Mouse (Mus musculus) stomach, postnatal 0 days (tissue): ENCODE data around the gene Mmp15. TPM values are rescaled to one million over a fixed set of nuclear protein-coding genes. Genes with fewer than 3 reads are reported as not detected.

Experiments used
- ATAC-seq: fragments of 200-750 bp; cut with Nextera tagmentation; 2 replicates; pipeline ENCODE4 v1.8.0; 2017; ENCODE audit not compliant: low FRiP score, low TSS enrichment
- DNase-seq: peaks from one replicate; pipeline ENCODE4 v3.0.0-alpha.2; 2016; ENCODE audit warnings: low spot score
- H3K27ac ChIP-seq: fragments of 300-500 bp; sonication (generic); replicated peaks from 2 replicates; pipeline ENCODE4 v1.5.1; 2014; ENCODE audit warnings: mild to moderate bottlenecking, control low read depth
- H3K27me3 ChIP-seq: fragments of 300-500 bp; sonication (generic); 2 replicates; pipeline ENCODE4 v1.6.1; 2014; ENCODE audit warnings: low read length; ENCODE audit not compliant: control insufficient read depth, insufficient read depth
- H3K36me3 ChIP-seq: fragments of 300-500 bp; sonication (generic); 2 replicates; pipeline ENCODE4 v1.6.1; 2014; ENCODE audit warnings: low read length, mixed read lengths; ENCODE audit not compliant: control insufficient read depth, insufficient read depth
- H3K4me1 ChIP-seq: fragments of 300-500 bp; sonication (generic); replicated peaks from 2 replicates; pipeline ENCODE4 v1.6.1; 2014; ENCODE audit warnings: antibody characterized with exemption; ENCODE audit not compliant: control insufficient read depth, insufficient read depth
- H3K4me2 ChIP-seq: fragments of 300-500 bp; sonication (generic); replicated peaks from 2 replicates; pipeline ENCODE4 v1.6.1; 2014; ENCODE audit warnings: low read depth, mild to moderate bottlenecking, control low read depth, moderate library complexity
- H3K4me3 ChIP-seq: fragments of 300-500 bp; sonication (generic); 2 replicates; pipeline ENCODE4 v1.5.1; 2014; ENCODE audit warnings: low read depth, low read length, control low read depth
- H3K9ac ChIP-seq: fragments of 300-500 bp; sonication (generic); 2 replicates; pipeline ENCODE4 v1.6.1; 2014; ENCODE audit warnings: mild to moderate bottlenecking, low read length, control low read depth, mixed read lengths
- H3K9me3 ChIP-seq: fragments of 300-500 bp; sonication (generic); 2 replicates; pipeline ENCODE4 v1.6.1; 2016; ENCODE audit warnings: low read length; ENCODE audit not compliant: control insufficient read depth
- CTCF ChIP-seq: IDR thresholded peaks from 2 replicates; pipeline ENCODE4 v1.5.1; 2016; ENCODE audit warnings: antibody characterized with exemption, low read depth, mild to moderate bottlenecking, moderate library complexity
- EP300 ChIP-seq: optimal IDR thresholded peaks from 2 replicates; pipeline ENCODE3; 2016; ENCODE audit warnings: antibody characterized with exemption
- WGBS: fragments of 180-500 bp; shearing (Covaris S2); extraction: QIAGEN DNeasy Blood & Tissue Kit; methylation state at CpG from one replicate; pipeline ENCODE4 v1.1.7; 2014; 5-methylcytosine and 5-hydroxymethylcytosine counted together
- polyA plus RNA-seq: library from polyadenylated mRNA; unstranded; fragments of >200 nt; fragmentation: Nextera tagmentation; extraction: Ambion mirVana; gene quantifications from 2 replicates; pipeline ENCODE4 v1.2.1, GENCODE M21; 2015

Mmp15 gene
- polyA plus RNA-seq, 1 experiment from 2014 or later = 19.0 TPM

DNA sequence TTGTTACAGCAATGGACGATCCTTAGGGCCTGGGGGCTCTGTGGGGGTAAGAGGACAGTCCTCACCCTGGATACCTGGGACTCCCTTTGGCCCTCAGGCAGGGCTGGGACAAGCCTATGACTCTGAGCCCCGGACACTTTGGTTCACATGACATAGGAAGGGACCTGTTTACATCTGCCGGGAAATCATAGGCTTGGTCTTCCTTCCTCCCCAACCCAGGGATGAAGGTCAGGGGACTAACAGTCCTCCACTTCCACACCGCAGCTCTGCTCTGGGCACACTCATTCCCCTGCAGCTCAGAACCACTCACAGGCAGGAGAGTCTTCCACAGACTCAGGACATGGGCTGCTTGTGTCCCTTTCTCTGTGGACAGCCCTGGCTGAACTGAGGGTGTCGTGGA, 25.2 kb upstream of the Mmp15 start:
- DNase-seq (no peak), ATAC-seq (no peak)
- Histone ChIP-seq H3K36me3 (peaks cover 27% of the 10 kb centered on the region), H3K4me3 (no peak overlapping the region), H3K27ac (no peak overlapping the region), H3K9ac (no peak overlapping the region), H3K4me1 (0 out of 2 replicates have a peak, but pooled peaks cover 3% of the 10 kb centered on the region), H3K27me3 (no peaks in the 10 kb centered on the region), H3K4me2 (no peak overlapping the region), H3K9me3 (no peaks in the 10 kb centered on the region)
- no peak for TF ChIP-seq EP300
- TF ChIP-seq CTCF = no peak
- WGBS = 94% methylated on average over 5 of the region's 5 CpGs

DNA sequence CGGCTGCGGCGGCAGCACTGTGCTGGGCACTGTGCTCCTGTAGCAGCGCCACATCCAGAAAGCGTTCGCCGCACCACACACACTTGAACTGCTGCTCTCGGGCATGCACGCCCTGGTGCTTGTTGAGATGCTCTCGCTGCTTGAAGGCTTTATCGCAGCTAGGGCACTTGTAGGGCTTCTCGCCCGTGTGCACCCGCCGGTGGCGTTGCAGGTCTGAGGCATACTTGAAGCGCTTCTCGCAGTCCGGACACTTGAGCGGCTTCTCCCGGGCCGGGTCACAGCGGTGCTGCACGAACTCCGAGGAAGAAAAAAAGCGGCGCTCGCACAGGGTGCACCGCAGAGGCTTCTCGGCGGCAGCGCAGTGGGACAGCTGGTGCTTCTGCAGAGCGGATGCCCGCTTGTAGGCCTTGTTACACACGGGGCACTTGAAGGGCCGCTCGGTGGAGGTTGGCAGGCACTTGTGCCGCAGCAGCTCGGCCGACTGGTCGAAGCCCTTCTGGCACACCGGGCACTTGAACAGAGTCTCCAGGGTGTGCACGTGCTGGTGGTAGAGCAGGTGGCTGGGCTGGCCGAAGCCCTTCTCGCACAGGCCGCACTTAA, 24.1 kb upstream of the Mmp15 start:
- DNase-seq = no peak

DNA sequence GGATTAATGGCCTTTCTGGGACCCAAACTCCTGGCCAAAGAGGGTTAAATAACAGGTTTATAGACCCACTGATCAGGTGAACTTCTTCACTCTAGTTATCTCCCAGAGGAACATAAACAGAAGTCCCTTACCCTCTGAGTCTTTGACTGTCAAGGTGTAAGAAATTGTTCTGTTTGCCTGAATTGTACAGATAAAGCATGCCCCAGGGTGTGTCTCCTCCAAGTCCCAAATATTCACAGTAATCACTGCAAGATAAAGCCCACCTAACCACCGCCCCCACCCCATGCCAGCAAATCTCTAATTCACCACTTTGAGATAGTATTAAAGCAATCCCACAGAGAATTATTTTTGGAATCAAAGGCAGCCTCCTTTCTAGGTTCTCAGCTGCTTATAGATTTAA, 21.7 kb upstream of the Mmp15 start:
- 38% methylated on average over 1 of the region's 1 CpGs for WGBS
- Histone ChIP-seq H3K4me3 (peak overlapping the region; percentile 83), H3K9ac (peak overlapping the region; percentile 93; the same call in 1 of the 2 replicates), H3K27ac (no peak overlapping the region), H3K4me2 (peak overlapping the region; percentile 80), H3K4me1 (0 out of 2 replicates have a peak, but pooled peaks cover 5% of the 10 kb centered on the region), H3K27me3 (no peaks in the 10 kb centered on the region), H3K9me3 (no peaks in the 10 kb centered on the region), H3K36me3 (peaks cover 27% of the 10 kb centered on the region)
- ATAC-seq (no peak), DNase-seq (no peak)
- TF ChIP-seq EP300 (no peak), CTCF (no peak)

More for the DNA sequence above, 24.1 kb upstream of the Mmp15 start:
- Histone ChIP-seq H3K9ac (no peak overlapping the region), H3K27ac (no peak overlapping the region), H3K36me3 (peaks cover 27% of the 10 kb centered on the region), H3K9me3 (no peaks in the 10 kb centered on the region), H3K4me1 (0 out of 2 replicates have a peak, but pooled peaks cover 4% of the 10 kb centered on the region), H3K4me2 (no peak overlapping the region), H3K27me3 (no peaks in the 10 kb centered on the region), H3K4me3 (no peak overlapping the region)
- no peak for ATAC-seq
- 91% methylated on average over 45 of the region's 46 CpGs for whole genome bisulfite sequencing
- TF ChIP-seq CTCF (no peak), EP300 (no peak)

DNA sequence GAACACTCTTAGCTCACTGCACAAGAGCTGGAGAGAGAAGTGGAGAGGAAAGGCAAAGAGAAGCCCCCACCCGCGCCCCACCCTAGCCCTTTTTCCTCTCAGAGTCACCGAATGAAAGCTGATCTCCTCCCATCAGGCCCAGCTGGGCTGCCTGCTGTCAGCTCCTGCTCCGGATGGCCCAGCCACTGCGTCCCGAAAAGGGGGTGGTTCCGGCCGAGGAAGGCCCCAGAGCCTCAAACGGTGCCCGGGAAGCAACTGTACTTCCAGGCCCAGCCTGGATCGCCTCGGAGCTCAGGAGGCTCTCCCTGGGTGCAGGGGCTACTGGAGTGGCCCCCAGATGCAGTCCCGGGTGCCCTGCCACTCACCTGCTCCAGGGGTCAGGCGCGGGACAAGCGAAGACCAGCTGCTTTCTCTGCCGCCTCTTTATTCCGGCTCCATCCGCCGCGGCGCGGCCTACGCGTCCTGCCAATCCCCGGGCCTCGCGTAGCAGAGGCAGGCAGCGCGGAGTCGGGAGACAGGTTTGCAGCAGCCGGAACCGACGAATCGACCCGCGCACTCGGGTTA, 20.8 kb upstream of the Mmp15 start:
- 0% methylated on average over 35 of the region's 38 CpGs for WGBS
- peak; percentile 10; the same call in 1 of the 2 replicates for TF ChIP-seq CTCF
- TF ChIP-seq EP300 = no peak
- Histone ChIP-seq H3K4me1 (0 out of 2 replicates have a peak, but pooled peaks cover 5% of the 10 kb centered on the region), H3K9me3 (no peaks in the 10 kb centered on the region), H3K27me3 (no peaks in the 10 kb centered on the region), H3K4me2 (peak overlapping the region; percentile 80), H3K27ac (peak overlapping the region; percentile 97), H3K4me3 (peak overlapping the region; percentile 83), H3K9ac (peak overlapping the region; percentile 93), H3K36me3 (peaks cover 24% of the 10 kb centered on the region)
- no peak for DNase-seq
- ATAC-seq = peak; percentile 45

DNA sequence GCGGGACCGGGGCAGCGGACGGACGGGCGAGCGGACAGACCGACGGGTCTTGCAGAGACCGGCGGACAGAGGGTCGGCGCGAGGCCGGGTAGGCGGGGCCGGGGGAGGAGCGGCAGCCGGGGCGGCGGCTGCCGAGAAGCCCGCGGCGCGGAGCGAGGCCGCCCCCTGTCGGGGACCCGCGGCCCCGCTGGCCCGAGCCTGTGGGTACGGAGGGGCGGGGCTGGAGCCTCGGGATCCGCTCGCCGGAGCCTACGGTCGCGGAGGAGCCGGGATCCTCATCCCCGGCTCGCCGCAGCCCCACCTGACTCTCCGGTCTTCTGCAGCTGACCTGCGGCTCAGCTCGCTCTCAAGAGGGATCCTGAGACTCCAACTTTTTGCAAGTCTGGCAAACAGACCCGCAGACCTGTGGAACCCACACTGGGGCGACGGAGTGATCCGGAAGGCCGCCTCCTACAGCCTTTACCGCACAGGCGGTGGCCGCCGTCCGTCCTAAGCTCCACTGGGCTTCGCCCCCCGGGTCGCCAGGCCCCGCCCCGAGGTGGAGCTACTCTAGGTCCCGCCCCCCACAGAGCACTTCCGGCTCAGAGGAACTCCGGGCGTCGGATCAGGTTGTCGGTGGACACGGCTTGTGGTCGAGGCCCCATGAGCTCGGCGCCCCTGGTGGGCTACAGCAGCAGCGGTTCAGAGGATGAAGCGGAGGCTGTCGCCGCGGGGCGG, 20.2 kb upstream of the Mmp15 start, which contains the start of the genes Zfp319 and Usb1:
Zfp319 (minus strand) TSS at position 231 of the 717 bp plus-strand sequence.
Usb1 (plus strand) TSS at position 565 of the 717 bp plus-strand sequence.
- H3K4me3 ChIP-seq = peak within 1 kb of the TSS; percentile 83
- peak; percentile 95 for ATAC-seq
- WGBS = under 1% methylated on average over 72 of the region's 80 CpGs

More for the DNA sequence above, 20.2 kb upstream of the Mmp15 start, which contains the start of the genes Zfp319 and Usb1:
- DNase-seq = peak; percentile 96
- H3K9ac ChIP-seq = peak within 1 kb of the TSS; percentile 93
- peaks cover 20% of the 10 kb centered on the region for H3K36me3 ChIP-seq
- H3K27me3 ChIP-seq = no peaks in the 10 kb centered on the region
- TF ChIP-seq EP300 = peak; percentile 32
- TF ChIP-seq CTCF = peak; percentile 74
- H3K4me2 ChIP-seq = peak within 1 kb of the TSS; percentile 80
- 0 out of 2 replicates have a peak, but pooled peaks cover 5% of the 10 kb centered on the region for H3K4me1 ChIP-seq
- H3K9me3 ChIP-seq = no peaks in the 10 kb centered on the region
- H3K27ac ChIP-seq = peak within 1 kb of the TSS; percentile 97
